Mouse (Mus musculus) G1E (cell line): Measurements from ENCODE around the gene Myo10.

Experiments
- CTCF ChIP-seq: IDR thresholded peaks from 2 replicates; pipeline ENCODE4 v1.5.1; 2012; ENCODE audit warnings: low read depth, low read length, inconsistent platforms, mixed read lengths
- GATA1 ChIP-seq: IDR thresholded peaks from 2 replicates; pipeline ENCODE4 v1.6.1; 2012; ENCODE audit warnings: borderline replicate concordance, low read length, inconsistent platforms, mixed read lengths

DNA sequence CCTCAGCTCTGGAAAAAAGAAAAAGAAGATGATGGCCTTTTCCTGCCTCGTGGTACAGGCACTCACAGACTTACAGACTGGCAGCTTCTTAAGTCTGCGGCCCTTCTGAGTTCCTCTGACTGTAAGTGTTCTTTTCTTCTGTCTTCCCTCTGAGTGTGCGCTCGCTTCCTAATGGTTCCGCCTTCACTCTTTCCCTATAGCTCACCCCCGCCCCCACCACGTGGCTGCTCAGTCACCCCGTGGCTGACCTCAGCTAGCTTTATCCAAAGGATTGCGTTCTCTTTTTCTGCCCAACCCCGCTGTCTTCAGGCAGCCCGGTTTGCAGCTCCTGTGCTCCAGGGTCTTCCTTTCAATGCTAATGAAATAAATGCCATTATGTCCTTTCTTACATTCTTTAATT, 129.2 kb downstream of the Myo10 start:
- TF ChIP-seq GATA1, result no peak
- TF ChIP-seq CTCF, result no peak
